Mouse (Mus musculus) kidney, embryonic 16.5 days (tissue): ENCODE measurements around the gene Sema5b. TPM values are rescaled to one million over a fixed set of nuclear protein-coding genes. Genes with fewer than 3 reads are reported as not detected.
A peak's percentile ranks its signal among the peaks of the same experiment; 100 is the strongest.

Experiments used
- ATAC-seq: fragments of 200-750 bp; cut with Nextera tagmentation; 2 replicates; pipeline ENCODE4 v1.8.0; 2017; ENCODE audit warnings: moderate TSS enrichment; ENCODE audit not compliant: low FRiP score, low TSS enrichment
- H3K27ac ChIP-seq: fragments of 300-500 bp; sonication (generic); 2 replicates; pipeline ENCODE4 v1.5.1; 2014; ENCODE audit warnings: low read length
- H3K27me3 ChIP-seq: fragments of 300-500 bp; sonication (generic); 2 replicates; pipeline ENCODE4 v1.6.1; 2014; ENCODE audit warnings: low read length, control low read depth, mixed read lengths; ENCODE audit not compliant: insufficient read depth
- H3K36me3 ChIP-seq: fragments of 300-500 bp; sonication (generic); 2 replicates; pipeline ENCODE4 v1.6.1; 2014; ENCODE audit warnings: low read length, control low read depth, mixed read lengths; ENCODE audit not compliant: insufficient read depth
- H3K4me1 ChIP-seq: fragments of 300-500 bp; sonication (generic); 2 replicates; pipeline ENCODE4 v1.6.1; 2014; ENCODE audit warnings: low read length, control low read depth, mixed read lengths; ENCODE audit not compliant: insufficient read depth
- H3K4me2 ChIP-seq: fragments of 300-500 bp; sonication (generic); replicated peaks from 2 replicates; pipeline ENCODE4 v1.6.1; 2014; ENCODE audit warnings: low read depth, low read length
- H3K4me3 ChIP-seq: fragments of 300-500 bp; sonication (generic); 2 replicates; pipeline ENCODE4 v1.5.1; 2014; ENCODE audit warnings: mild to moderate bottlenecking, low read length
- H3K9ac ChIP-seq: fragments of 300-500 bp; sonication (generic); replicated peaks from 2 replicates; pipeline ENCODE4 v1.6.1; 2014; ENCODE audit warnings: low read length
- H3K9me3 ChIP-seq: fragments of 300-500 bp; sonication (generic); 2 replicates; pipeline ENCODE4 v1.6.1; 2016; ENCODE audit warnings: low read length, control low read depth
- WGBS: fragments of 180-500 bp; shearing (Covaris S2); extraction: QIAGEN DNeasy Blood & Tissue Kit; methylation state at CpG from one replicate; pipeline ENCODE4 v1.1.7; 2014; 5-methylcytosine and 5-hydroxymethylcytosine counted together
- polyA plus RNA-seq: library from polyadenylated mRNA; unstranded; fragments of >200 nt; fragmentation: Nextera tagmentation; extraction: Ambion mirVana; gene quantifications from 2 replicates; pipeline ENCODE4 v1.2.1, GENCODE M21; 2015

Sema5b gene
- polyA plus RNA-seq, 1 experiment from 2014 or later: 6.4 TPM

DNA sequence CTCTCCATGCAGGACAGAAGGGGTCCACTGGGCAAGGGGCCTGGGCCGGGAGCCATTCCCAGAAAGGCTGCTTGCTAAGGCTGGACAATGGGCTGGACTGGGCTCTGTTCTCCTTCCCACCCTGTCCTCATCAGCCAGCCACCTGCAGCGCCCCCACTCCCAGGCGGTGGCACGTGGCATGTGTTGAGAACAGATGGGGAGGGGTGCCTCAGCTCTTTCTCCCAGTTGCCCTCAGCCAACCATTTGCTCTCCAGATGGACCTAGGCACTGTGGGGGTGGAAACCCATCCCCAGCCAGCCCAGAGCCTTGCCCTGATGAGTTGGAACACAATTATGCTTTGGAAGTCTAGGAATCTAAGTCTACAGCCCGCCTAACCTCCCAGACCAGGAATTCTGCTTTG lies 59.3 kb downstream of the Sema5b start:
- Histone ChIP-seq H3K4me1 (peaks cover 26% of the 10 kb centered on the region), H3K4me3 (no peak overlapping the region), H3K4me2 (no peak overlapping the region), H3K9me3 (no peaks in the 10 kb centered on the region), H3K27me3 (0 out of 2 replicates have a peak, but pooled peaks cover 4% of the 10 kb centered on the region), H3K9ac (no peak overlapping the region), H3K27ac (no peak overlapping the region), H3K36me3 (no peaks in the 10 kb centered on the region)
- WGBS: 82% methylated on average over 5 of the region's 5 CpGs
- ATAC-seq: no peak

DNA sequence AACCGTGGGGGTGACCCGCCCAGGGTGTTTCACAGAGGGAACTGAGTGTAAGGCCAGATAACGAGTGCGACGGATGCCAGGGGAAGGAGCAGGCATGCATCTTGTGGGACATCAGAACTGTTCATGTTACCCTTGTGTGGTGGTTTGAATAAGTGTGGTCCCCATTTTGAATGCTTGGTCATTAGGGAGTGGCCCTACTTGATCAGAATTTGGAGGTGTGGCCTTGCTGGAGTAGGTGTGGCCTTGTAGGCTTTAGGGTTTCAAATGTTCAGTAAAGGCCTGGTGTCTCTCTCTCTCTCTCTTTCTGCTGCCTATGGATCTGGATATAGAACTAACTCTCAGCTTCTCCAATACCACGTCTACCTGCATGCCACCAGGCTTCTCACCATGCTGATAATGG lies 60.5 kb downstream of the Sema5b start:
- Histone ChIP-seq H3K36me3 (no peaks in the 10 kb centered on the region), H3K4me1 (peaks cover 23% of the 10 kb centered on the region), H3K4me3 (no peak overlapping the region), H3K27me3 (0 out of 2 replicates have a peak, but pooled peaks cover 4% of the 10 kb centered on the region), H3K27ac (no peak overlapping the region), H3K9ac (no peak overlapping the region), H3K9me3 (no peaks in the 10 kb centered on the region), H3K4me2 (no peak overlapping the region)
- 90% methylated on average over 6 of the region's 6 CpGs for WGBS
- ATAC-seq: no peak

DNA sequence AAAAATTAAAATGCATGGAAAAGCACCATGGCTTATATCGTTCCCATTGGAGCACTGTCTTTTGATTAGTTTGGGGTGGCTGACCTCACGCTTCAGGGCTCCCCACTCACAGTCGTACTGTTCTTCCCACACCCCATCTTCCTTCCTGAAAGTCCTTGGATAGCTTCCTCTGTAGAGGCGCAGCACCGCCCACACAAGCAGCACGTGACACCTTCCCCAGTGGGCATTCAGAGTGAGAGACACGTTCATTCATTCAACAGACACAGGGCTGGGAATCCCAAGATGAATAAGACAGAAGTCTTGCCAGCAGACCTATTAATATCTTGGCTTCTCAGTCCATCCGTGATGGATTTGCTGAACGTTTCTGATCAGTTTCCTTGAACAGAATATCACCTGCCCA lies 61.6 kb downstream of the Sema5b start:
- Histone ChIP-seq H3K36me3 (no peaks in the 10 kb centered on the region), H3K27ac (no peak overlapping the region), H3K9ac (no peak overlapping the region), H3K4me1 (peaks cover 13% of the 10 kb centered on the region), H3K4me3 (no peak overlapping the region), H3K4me2 (no peak overlapping the region), H3K9me3 (no peaks in the 10 kb centered on the region), H3K27me3 (0 out of 2 replicates have a peak, but pooled peaks cover 4% of the 10 kb centered on the region)
- 70% methylated on average over 9 of the region's 9 CpGs for WGBS
- ATAC-seq: no peak

DNA sequence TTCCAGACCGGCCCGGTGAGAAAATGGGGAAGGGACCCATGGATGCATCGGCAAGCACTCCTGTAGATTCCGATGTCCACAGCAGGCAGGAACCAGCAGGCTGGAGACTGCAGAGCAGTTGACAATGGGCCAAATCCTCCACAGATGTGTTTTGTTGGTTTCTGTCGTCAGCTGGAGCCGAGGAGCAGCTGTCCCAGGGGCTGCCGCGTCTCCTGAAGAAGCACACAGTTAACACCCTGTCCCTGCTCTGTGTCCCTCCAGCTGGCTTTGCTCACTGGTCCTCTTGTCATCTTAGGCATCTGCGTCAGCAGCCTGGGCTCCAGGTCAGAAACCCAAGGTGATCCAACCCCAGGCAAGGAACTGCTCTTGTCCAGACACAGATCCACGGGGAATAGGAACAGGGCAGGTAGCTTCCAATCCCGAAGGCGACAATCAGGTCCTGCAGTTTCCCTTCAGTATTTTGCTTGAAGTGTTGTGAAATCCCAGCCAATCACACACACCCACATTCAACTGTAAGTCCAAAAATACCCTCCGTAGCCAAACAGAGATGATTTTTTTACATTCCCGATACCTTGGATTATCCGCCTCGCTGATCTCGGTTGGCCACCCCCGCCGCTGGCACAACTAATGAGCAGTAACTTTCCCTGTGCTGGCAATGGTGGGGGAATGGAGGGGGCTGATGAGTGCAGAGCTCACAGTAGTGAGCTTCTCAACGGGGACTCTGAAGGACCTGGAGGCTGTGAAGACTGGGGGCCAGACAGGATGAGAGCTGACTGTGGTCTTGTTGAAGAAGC lies 63.0 kb downstream of the Sema5b start:
- Histone ChIP-seq H3K27ac (no peak overlapping the region), H3K4me2 (peak overlapping the region; percentile 10), H3K4me3 (no peak overlapping the region), H3K9me3 (no peaks in the 10 kb centered on the region), H3K9ac (no peak overlapping the region), H3K4me1 (peaks cover 13% of the 10 kb centered on the region), H3K36me3 (no peaks in the 10 kb centered on the region), H3K27me3 (0 out of 2 replicates have a peak, but pooled peaks cover 4% of the 10 kb centered on the region)
- ATAC-seq: peak; percentile 75
- WGBS: 35% methylated on average over 20 of the region's 20 CpGs

DNA sequence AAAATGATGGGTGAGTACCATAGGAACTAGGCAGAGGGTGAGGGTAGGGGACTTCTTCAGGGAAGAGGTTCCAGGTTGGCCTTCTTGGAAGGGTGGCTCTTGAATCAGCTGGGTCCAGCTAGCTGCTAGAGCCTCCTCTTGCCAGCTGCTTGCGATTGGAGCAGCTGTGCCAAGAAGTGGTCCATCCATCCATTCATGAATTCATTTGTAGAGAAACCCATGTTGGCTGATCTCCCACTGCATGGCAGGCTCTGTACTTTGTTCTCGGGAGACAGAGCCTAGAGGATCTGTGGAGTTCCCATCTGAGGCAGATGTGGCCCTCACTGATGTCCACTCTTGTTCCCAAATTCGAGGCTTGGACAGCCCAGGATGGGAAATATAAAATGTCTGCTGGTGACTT lies 66.3 kb downstream of the Sema5b start:
- WGBS: 85% methylated on average over 3 of the region's 3 CpGs
- H3K9ac ChIP-seq: no peak overlapping the region
- no peak overlapping the region for H3K4me3 ChIP-seq
- H3K27ac ChIP-seq: no peak overlapping the region
- H3K27me3 ChIP-seq: 0 out of 2 replicates have a peak, but pooled peaks cover 4% of the 10 kb centered on the region
- ATAC-seq: no peak
- peaks cover 17% of the 10 kb centered on the region for H3K4me1 ChIP-seq
- H3K4me2 ChIP-seq: no peak overlapping the region
- no peaks in the 10 kb centered on the region for H3K9me3 ChIP-seq
- H3K36me3 ChIP-seq: no peaks in the 10 kb centered on the region

DNA sequence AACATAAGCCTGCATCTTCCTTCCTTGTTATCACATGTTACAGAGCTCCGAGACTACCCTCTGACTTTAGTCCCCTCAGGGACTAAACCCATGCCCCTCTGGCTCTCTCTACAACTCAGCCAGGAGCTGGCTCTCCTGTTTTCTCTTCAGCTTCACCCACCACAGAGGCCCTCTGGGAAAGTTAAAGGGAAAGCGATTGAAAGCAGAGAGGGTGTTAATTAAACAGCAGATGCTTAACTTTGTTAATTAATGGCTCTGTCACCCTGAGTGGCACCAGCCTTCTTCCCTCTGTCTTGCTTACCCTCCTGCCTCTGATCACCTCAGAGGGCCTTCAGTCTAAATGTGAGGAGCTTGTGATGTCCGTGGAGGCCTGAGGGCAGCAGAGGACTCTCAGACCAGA lies 67.3 kb downstream of the Sema5b start:
- no peak overlapping the region for H3K4me3 ChIP-seq
- H3K4me2 ChIP-seq: no peak overlapping the region
- peaks cover 22% of the 10 kb centered on the region for H3K4me1 ChIP-seq
- no peak overlapping the region for H3K9ac ChIP-seq
- no peaks in the 10 kb centered on the region for H3K9me3 ChIP-seq
- no peaks in the 10 kb centered on the region for H3K27me3 ChIP-seq
- no peaks in the 10 kb centered on the region for H3K36me3 ChIP-seq
- no peak for ATAC-seq
- 40% methylated on average over 3 of the region's 3 CpGs for WGBS
- H3K27ac ChIP-seq: no peak overlapping the region

DNA sequence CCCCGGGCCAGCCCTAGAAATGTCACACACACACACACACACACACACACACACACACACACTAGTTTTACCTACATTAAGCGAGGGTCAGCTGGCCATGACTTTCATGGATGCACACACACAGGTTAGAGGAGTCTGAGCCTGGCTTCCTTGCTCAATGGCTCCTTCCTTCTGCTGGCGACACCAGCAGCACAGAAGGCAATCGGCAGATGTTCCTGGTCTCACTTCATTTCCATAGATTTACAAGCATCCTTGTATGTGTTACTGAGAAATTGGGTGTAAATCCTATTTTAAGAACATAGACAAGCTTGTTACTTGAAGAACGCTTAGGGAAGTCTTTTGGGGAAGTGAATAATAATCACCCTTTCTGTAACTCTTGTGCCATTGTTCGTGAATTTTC lies 68.6 kb downstream of the Sema5b start:
- no peaks in the 10 kb centered on the region for H3K9me3 ChIP-seq
- H3K4me1 ChIP-seq: peaks cover 22% of the 10 kb centered on the region
- no peaks in the 10 kb centered on the region for H3K27me3 ChIP-seq
- no peaks in the 10 kb centered on the region for H3K36me3 ChIP-seq
- 71% methylated on average over 6 of the region's 6 CpGs for WGBS
- no peak for ATAC-seq
- no peak overlapping the region for H3K9ac ChIP-seq
- no peak overlapping the region for H3K4me3 ChIP-seq
- H3K27ac ChIP-seq: no peak overlapping the region
- no peak overlapping the region for H3K4me2 ChIP-seq

DNA sequence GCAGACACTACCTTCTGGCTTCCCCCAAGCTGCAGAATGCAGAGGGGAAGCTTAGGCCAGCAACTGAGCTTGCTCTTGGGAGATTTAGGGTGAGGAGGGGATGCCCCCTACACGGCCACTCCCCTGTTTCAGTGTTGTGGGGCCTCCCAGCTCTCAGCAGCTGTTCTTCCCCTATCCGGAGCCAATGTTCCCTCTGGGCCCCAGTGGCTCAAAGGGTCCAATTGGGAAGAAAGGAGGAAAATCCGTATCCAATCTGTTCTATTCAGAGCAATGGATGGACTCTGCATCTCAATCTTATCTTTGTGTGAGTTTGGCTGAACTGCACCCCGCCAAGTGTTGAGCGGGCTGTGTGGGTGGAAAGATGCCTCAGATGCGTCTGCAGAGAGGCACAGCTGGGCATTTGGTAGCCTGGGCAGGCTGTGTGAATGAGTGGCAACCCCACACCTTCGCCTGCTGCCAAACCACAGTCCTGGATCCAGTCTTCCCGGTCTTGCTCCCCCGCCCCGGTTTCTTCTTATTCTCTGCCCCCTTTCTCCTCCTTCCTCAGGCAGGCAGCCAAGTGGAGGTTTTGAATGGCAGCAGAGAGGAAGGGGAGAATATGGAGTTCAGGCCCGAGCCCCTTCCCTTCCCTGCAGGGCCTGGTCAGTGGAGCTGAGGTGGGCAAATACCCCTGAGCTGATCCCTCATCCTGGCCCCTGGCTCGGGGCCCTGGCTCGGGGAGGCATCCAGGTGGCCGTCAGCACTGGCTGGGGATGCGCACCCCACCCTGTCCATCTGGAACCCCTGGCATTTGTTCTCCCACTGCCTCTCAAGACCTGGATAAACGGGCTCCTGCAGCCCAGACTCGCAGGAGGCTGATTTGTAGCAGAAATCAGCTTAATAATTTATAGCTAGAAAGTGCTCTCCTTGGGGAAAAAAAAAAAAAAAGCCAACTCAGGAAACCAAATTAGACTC lies 73.2 kb downstream of the Sema5b start:
- peak overlapping the region; percentile 13 for H3K4me2 ChIP-seq
- no peak overlapping the region for H3K9ac ChIP-seq
- H3K27ac ChIP-seq: peak overlapping the region; percentile 13; the same call in 1 of the 2 replicates
- WGBS: 36% methylated on average over 17 of the region's 17 CpGs
- no peaks in the 10 kb centered on the region for H3K27me3 ChIP-seq
- ATAC-seq: peak; percentile 53; the same call in 1 of the 2 replicates
- H3K4me3 ChIP-seq: no peak overlapping the region
- no peaks in the 10 kb centered on the region for H3K9me3 ChIP-seq
- H3K4me1 ChIP-seq: peaks cover 26% of the 10 kb centered on the region
- H3K36me3 ChIP-seq: no peaks in the 10 kb centered on the region

DNA sequence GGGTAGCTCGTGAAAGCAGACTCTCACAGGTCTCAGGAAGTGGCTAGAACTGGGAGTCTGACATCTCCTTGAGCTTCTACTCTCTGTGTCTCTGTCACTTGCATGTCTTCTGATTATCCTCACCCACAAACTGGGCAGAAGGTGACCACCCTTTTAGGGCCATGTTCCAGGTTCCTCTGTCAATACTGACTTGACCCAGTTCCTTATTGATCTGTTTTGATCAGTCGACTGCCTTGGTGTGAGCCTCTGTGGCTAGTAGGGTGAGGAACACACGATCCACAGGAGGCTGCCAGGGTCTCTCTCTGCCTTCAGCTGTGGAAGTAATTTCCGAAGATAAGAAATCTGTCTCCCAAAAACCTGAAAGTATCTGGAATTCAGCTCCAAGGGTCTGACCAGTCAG lies 76.8 kb downstream of the Sema5b start:
- no peaks in the 10 kb centered on the region for H3K9me3 ChIP-seq
- H3K27ac ChIP-seq: no peak overlapping the region
- H3K4me3 ChIP-seq: no peak overlapping the region
- peaks cover 18% of the 10 kb centered on the region for H3K4me1 ChIP-seq
- ATAC-seq: no peak
- H3K9ac ChIP-seq: no peak overlapping the region
- no peaks in the 10 kb centered on the region for H3K36me3 ChIP-seq
- H3K27me3 ChIP-seq: no peaks in the 10 kb centered on the region
- 86% methylated on average over 4 of the region's 4 CpGs for WGBS
- no peak overlapping the region for H3K4me2 ChIP-seq
